Mouse (Mus musculus): Measurements from ENCODE around the gene Igf2bp3.
"Not testable (repeated sequence)": the region's sequence is repeated elsewhere in the genome, so short reads cannot be mapped to it uniquely, and the experiment has no call there.

Igf2bp3 gene

GRCm38 (mm10) chr6:49214928-49215747 lies at the start of gene Igf2bp3:
TSS of gene Igf2bp3 (minus strand) at chr6:49214957.
- DNase-seq (ENCODE audit: low read depth, low spot score) = peak; percentile 95

GRCm38 (mm10) chr6:49264446-49264845 lies 49.7 kb upstream of the Igf2bp3 start:
- DNase-seq (ENCODE audit: low read depth, low spot score) = not testable (repeated sequence)

- DNase-seq (ENCODE audit: low read depth, low spot score) = peak; percentile 98
These were observed 49.1 kb upstream of the Igf2bp3 start, which contains the start of gene Tra2a for GRCm38 (mm10) chr6:49263847-49264243. TSS of gene Tra2a (minus strand) at chr6:49264033.

DNA sequence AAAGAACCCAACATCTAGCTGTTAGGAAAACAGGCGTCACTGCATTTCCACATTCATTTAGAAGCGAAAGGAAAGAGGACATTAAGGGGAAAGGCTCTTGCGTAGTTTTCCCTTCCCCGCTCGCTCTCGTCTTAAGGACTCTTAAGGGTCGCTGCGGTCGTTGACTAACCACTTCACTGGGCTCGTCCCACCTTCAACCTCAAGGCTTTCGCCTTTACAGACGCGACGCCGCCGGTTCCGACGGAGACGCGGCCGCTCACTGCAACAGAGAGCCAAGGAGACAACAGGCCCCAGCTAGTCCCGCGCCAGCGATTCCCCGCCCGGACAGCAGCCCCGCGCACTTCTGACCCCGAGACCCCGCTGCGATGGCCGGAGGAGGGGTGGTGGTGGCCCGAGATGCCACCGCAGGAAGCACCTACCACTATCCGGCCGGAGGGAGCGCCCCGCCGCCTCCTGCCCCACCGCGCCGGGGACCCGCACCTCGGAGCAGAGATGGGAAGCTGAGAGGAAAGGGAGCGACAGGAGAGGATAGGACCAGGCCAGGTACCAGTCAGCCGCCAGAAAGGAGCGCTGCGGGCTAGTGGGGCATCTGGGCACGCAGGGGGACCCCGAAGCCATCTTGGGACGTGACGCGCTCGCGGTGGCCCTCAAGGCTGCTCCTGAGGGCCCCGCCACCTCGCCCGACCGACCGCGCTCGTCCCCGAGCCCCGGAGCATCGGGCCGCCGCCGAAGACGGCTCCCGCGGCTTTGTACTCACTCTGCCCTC lies 48.5 kb upstream of the Igf2bp3 start:
- DNase-seq (ENCODE audit: low read depth, low spot score) = peak; percentile 46

DNA sequence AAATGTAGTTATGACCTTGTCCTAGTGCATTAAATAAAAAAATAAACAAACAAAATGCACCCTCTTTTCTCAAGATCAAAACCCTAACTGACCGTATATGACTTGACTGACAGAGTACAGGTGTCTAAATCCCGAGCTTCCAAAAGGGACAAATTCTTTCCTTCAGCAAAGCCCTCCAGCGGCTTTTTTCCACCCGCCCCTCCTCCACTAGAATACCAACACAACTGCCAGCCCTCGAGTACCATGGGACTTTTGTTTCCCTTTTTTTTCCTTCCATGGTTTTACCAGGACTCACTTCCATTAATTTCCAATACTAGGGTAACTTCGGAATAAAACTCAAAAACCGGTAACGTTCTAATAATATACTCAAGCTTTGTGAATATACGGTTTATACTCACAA lies 47.7 kb upstream of the Igf2bp3 start:
- DNase-seq (ENCODE audit: low read depth, low spot score) = peak; percentile 60

DNA sequence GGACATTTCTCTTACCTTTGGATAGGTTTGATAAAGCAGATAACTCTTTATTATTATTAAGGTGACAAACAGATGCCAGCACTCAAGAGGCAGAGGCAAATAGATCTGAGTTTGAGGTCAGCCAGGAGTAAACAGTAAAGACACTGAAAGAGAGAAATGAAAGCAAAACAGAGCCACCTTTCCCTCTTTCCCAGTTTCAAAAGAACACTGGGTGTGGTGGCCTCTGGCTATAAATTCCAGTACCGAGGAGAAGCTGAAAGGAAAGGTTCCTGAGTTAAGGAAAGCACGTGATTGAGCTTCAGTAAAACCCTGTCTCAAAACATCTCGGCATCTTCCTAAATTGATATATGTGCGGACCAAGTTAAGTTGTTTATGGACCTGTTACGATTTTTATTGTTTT lies 45.0 kb upstream of the Igf2bp3 start:
- DNase-seq (ENCODE audit: low read depth, low spot score) = no peak

- DNase-seq (ENCODE audit: low read depth, low spot score) = no peak
These were observed 43.1 kb upstream of the Igf2bp3 start for GRCm38 (mm10) chr6:49257880-49258279.

GRCm38 (mm10) chr6:49252207-49252606 lies 37.5 kb upstream of the Igf2bp3 start:
- no peak for DNase-seq (ENCODE audit: low read depth, low spot score)

- DNase-seq (ENCODE audit: low read depth, low spot score) = no peak
These were observed 36.4 kb upstream of the Igf2bp3 start for GRCm38 (mm10) chr6:49251199-49251598.

GRCm38 (mm10) chr6:49247246-49247645 lies 32.5 kb upstream of the Igf2bp3 start:
- peak; percentile 62 for DNase-seq (ENCODE audit: low read depth, low spot score)

DNA sequence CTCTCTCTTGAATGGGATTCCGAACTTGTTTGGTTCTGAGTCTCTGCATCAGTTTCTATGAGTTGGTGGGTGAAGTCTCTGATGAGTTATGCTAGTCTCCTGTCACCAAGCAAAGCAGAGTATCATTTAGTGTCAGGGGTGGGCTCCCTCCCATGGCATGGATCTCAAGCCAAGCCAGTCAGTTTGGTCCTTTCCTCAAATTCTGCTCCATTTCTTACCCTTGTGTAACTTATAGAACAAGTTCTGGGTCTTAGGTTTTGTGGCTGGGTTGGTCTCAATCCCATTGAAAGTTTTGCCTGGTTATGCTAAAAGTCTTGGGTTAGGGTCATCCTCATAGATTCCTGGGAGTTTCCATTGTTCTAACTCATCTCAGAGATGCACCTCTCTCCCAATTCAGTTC lies 27.6 kb upstream of the Igf2bp3 start:
- no peak for DNase-seq (ENCODE audit: low read depth, low spot score)

GRCm38 (mm10) chr6:49241562-49241961 lies 26.8 kb upstream of the Igf2bp3 start:
- no peak for DNase-seq (ENCODE audit: low read depth, low spot score)

DNA sequence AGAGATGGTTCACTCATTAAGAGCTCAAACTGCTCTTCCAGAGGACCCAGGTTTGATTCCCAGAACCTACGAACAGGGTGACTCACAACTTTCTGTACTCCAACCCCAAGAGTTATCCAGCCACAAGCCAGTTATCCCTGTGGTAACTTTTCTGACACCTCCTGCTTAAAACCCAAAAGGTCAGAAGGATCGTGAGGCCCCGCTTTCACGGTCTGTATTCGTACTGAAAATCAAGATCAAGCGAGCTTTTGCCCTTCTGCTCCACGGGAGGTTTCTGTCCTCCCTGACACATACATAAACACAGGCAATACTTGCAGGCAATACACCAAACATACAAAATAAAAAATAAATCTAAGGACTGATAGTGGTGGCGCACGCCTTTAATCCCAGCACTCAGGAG lies 21.6 kb upstream of the Igf2bp3 start:
- peak; percentile 99 for DNase-seq (ENCODE audit: low read depth, low spot score)

GRCm38 (mm10) chr6:49233356-49233755 lies 18.6 kb upstream of the Igf2bp3 start:
- no peak for DNase-seq (ENCODE audit: low read depth, low spot score)

DNA sequence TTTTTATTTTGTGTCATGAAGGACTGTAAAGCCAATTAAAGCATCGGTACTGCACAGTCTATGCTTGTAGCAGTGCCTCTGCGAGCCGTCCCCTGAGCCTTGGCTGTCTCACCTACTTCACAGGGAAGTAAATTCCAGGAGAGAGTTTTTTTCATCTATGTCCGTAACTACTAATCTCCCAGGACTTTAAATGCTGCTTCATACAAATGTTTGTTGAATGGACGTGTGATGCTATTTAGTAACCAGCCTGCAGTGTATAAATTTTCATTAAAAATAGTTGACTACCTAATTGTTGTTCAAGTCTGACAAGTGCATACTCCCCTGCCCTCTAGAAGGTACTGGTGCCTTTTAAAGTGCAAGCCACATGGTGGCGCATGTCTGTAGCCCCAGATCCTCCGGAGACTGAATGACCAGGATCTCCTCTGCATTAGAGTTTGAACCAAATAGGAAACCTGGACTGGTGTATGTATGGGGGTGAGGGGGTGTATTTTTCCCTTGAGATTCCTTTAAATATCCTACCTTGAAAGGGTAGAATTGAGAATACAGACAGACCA lies 13.4 kb upstream of the Igf2bp3 start:
- no peak for DNase-seq (ENCODE audit: low read depth, low spot score)

- peak; percentile 64 for DNase-seq (ENCODE audit: low read depth, low spot score)
These were observed 12.5 kb upstream of the Igf2bp3 start for GRCm38 (mm10) chr6:49227184-49227735.

- no peak for DNase-seq (ENCODE audit: low read depth, low spot score)
These were observed 11.0 kb upstream of the Igf2bp3 start for GRCm38 (mm10) chr6:49225728-49226123.

- no peak for DNase-seq (ENCODE audit: low read depth, low spot score)
These were observed 10.4 kb upstream of the Igf2bp3 start for GRCm38 (mm10) chr6:49224923-49225727.

DNA sequence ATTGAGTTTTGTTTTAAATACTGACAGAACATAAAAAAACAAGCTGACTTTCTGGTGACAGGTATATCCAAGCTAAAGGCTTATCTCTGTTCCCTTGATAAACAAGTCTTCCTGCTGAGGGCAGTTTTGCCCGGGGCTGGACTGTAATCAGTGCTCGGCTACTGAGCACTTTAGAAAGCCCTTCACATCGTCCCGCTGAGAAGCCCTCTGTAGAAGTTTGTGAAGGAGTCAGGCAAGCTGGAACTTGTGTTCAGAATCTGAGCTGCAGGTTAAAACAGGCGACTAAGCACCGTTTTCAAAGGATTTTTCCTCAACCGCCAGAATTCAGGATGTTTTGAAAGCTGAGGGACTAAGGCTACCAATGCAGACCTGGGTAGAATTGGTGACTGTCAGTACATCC lies 7.1 kb upstream of the Igf2bp3 start:
- no peak for DNase-seq (ENCODE audit: low read depth, low spot score)

DNA sequence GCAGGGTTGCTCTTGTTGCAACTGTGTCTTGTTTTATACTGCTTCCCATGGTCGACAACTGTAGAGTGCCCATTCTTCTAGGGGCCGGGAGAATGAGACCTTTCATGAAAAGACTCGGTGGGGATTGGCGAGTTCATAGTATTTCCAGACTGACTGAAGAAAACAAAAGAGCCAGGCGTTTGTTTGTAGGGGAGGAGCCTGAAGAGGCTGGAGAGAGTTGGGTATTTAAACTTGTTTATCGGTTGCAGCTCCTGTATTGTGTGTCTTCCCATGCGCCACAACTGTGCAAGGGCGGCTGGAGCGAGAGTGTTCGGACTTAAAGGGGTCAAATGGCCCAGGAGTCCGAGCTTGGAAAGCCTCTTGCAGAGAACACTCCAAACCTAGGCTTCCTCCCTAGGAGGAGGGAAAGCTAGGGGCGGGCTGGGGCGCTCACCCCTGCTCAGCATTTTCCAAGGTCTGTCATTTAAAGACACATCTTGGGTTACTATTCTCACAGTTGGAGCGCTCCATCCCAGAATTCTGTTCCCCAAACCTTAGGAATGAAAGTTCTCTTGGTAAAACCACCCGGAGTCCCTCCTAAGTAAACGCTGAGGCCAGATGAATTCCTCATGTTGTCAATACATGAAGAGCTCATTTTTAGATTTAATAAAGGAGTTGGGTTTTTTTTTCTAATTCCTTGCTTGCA lies 5.3 kb upstream of the Igf2bp3 start:
- peak; percentile 56 for DNase-seq (ENCODE audit: low read depth, low spot score)

Measured in mesoderm, embryonic 11.5 days (tissue).